Mouse (Mus musculus) hindbrain, postnatal 0 days (tissue): Measurements from ENCODE around the gene Cd200r3. TPM values are rescaled to one million over a fixed set of nuclear protein-coding genes. Genes with fewer than 3 reads are reported as not detected.

Experiments used
- ATAC-seq: fragments of 200-750 bp; cut with Nextera tagmentation; 2 replicates; pipeline ENCODE4 v1.8.0; 2017; ENCODE audit warnings: mild to moderate bottlenecking, moderate TSS enrichment, moderate library complexity
- DNase-seq: peaks from one replicate; pipeline ENCODE4 v3.0.0-alpha.2; 2015; ENCODE audit warnings: low spot score
- H3K27ac ChIP-seq: fragments of 300-500 bp; sonication (generic); 2 replicates; pipeline ENCODE4 v1.5.1; 2014; ENCODE audit warnings: mild to moderate bottlenecking
- H3K27me3 ChIP-seq: fragments of 300-500 bp; sonication (generic); 2 replicates; pipeline ENCODE4 v1.6.1; 2014; ENCODE audit warnings: low read length, mixed read lengths; ENCODE audit not compliant: insufficient read depth
- H3K36me3 ChIP-seq: fragments of 300-500 bp; sonication (generic); 2 replicates; pipeline ENCODE4 v1.6.1; 2014; ENCODE audit warnings: low read length, mixed read lengths; ENCODE audit not compliant: insufficient read depth
- H3K4me1 ChIP-seq: fragments of 300-500 bp; sonication (generic); 2 replicates; pipeline ENCODE4 v1.6.1; 2014; ENCODE audit warnings: antibody characterized with exemption, low read length, mixed read lengths; ENCODE audit not compliant: insufficient read depth
- H3K4me2 ChIP-seq: fragments of 300-500 bp; sonication (generic); 2 replicates; pipeline ENCODE4 v1.6.1; 2014; ENCODE audit warnings: low read depth, mild to moderate bottlenecking, low read length, moderate library complexity, mixed read lengths
- H3K4me3 ChIP-seq: fragments of 300-500 bp; sonication (generic); 2 replicates; pipeline ENCODE4 v1.5.1; 2014; ENCODE audit warnings: low read length
- H3K9ac ChIP-seq: fragments of 300-500 bp; sonication (generic); replicated peaks from 2 replicates; pipeline ENCODE4 v1.6.1; 2014; ENCODE audit warnings: mild to moderate bottlenecking, low read length, moderate library complexity, mixed read lengths
- H3K9me3 ChIP-seq: fragments of 300-500 bp; sonication (generic); 2 replicates; pipeline ENCODE4 v1.6.1; 2016; ENCODE audit warnings: low read length, mixed read lengths
- CTCF ChIP-seq: IDR thresholded peaks from 2 replicates; pipeline ENCODE4 v1.5.1; 2016; ENCODE audit warnings: antibody characterized with exemption, control low read depth, low read depth
- WGBS: fragments of 180-500 bp; shearing (Covaris S2); extraction: QIAGEN DNeasy Blood & Tissue Kit; methylation state at CpG from one replicate; pipeline ENCODE4 v1.1.7; 2014; 5-methylcytosine and 5-hydroxymethylcytosine counted together
- polyA plus RNA-seq: library from polyadenylated mRNA; unstranded; fragments of >200 nt; fragmentation: Nextera tagmentation; extraction: Ambion mirVana; gene quantifications from 2 replicates; pipeline ENCODE4 v1.2.1, GENCODE M21; 2015
- total RNA-seq: library from RNA; depleted of rRNA; stranded (reverse); fragments of >200 nt; gene quantifications from 2 replicates; pipeline ENCODE4 v1.2.3, GENCODE M21; 2014

Cd200r3 gene
- total and polyA plus RNA-seq, 2 experiments from 2014 or later: not detected

DNA sequence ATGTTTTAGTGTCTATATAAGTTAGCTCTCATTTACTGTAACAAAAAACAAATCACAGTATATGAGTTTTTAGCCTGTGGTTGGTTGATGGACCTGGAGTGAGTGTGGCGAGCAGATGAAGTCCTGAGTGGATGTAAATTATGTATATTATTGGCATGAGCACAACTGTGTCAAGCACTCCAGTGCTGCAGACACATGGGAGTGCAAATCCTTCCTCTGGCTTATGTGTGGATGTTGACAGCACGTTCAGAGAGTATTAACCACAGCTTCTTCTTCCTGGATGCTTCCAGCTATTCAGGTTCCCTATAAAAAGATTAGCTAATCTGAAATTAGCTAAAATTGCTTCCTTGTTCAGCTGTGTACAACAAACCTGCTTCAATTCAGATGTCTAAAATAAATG, 42.6 kb downstream of the Cd200r3 start:
- H3K9ac ChIP-seq: no peak overlapping the region
- H3K4me3 ChIP-seq: no peak overlapping the region
- H3K4me1 ChIP-seq: no peaks in the 10 kb centered on the region
- H3K9me3 ChIP-seq: no peaks in the 10 kb centered on the region
- DNase-seq: no peak
- no peak overlapping the region for H3K27ac ChIP-seq
- no peaks in the 10 kb centered on the region for H3K36me3 ChIP-seq
- WGBS: 64% methylated on average over 2 of the region's 2 CpGs
- TF ChIP-seq CTCF: no peak
- ATAC-seq: no peak
- no peaks in the 10 kb centered on the region for H3K27me3 ChIP-seq
- no peak overlapping the region for H3K4me2 ChIP-seq

DNA sequence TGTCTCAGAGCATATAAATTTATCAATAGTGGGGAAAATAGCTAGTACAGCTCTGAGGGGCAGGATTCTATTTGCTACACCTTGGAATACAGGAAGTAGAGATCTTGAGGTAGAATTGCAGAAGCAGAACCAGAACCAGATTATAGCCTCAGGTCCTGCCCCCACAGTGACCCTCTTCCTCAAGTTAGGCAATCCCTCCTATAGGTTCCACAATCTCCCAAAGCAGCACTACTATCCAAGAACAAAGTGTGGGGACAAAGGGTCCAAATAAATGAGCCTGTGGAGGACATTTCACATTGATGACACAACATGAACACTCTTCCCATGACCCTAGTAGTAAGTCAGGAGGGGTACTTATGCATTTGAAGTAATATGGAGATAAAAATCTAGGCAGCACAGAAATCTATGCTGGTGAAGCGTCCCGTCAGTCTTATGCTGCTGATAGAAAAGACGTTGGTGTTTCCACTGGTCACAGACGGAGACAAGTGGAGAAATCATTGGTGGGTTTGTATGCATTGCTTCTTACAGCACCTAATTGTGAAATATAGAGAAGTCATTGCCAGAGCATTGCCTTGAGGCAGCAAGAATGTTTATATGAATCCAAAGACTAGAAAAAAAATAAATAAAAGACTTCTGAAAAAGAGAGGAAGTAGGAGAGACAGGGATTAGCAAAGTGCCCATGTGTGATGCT, 45.3 kb downstream of the Cd200r3 start:
- no peak for DNase-seq
- no peaks in the 10 kb centered on the region for H3K4me1 ChIP-seq
- no peaks in the 10 kb centered on the region for H3K9me3 ChIP-seq
- TF ChIP-seq CTCF: no peak
- no peak for ATAC-seq
- no peak overlapping the region for H3K4me3 ChIP-seq
- no peak overlapping the region for H3K4me2 ChIP-seq
- WGBS: 92% methylated on average over 4 of the region's 4 CpGs
- H3K9ac ChIP-seq: no peak overlapping the region
- no peaks in the 10 kb centered on the region for H3K27me3 ChIP-seq
- H3K36me3 ChIP-seq: no peaks in the 10 kb centered on the region
- H3K27ac ChIP-seq: no peak overlapping the region

DNA sequence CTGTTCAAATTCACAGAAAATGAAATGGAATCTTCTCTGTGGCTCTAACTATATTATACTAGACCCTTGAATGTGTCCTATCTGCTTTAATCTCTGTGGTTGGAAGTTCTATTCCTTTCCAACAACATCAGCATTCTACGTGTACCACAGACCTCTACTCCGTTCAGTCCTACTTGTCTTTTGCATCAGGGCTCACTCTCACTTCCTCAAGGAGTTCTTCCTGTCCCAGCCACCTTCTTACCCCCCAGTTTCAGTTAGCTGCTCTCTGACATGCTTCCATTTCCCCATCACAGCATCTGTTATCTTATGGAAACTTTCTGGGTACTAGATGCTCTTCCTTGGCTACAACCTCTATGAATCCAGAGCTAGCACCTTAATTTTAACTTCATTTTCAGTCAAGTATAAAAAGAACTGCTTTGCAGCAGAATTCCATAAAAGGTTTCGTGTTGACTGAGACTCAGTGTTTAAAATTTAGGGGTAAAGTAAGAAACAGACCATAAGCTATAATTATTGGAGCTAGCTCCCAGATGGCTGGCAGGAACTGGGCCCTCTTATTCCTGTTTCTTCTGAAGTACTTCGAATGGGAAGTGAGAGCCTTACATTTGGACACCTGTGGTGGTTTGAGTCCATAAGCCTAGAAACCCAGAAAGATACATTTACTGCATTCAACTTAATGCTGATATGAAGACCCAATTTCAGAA, 50.0 kb downstream of the Cd200r3 start:
- no peak for DNase-seq
- WGBS: 87% methylated on average over 4 of the region's 4 CpGs
- Histone ChIP-seq H3K4me2 (no peak overlapping the region), H3K9ac (no peak overlapping the region), H3K9me3 (no peaks in the 10 kb centered on the region), H3K27ac (no peak overlapping the region), H3K36me3 (no peaks in the 10 kb centered on the region), H3K4me3 (no peak overlapping the region), H3K27me3 (no peaks in the 10 kb centered on the region), H3K4me1 (no peaks in the 10 kb centered on the region)
- TF ChIP-seq CTCF: no peak
- ATAC-seq: no peak

DNA sequence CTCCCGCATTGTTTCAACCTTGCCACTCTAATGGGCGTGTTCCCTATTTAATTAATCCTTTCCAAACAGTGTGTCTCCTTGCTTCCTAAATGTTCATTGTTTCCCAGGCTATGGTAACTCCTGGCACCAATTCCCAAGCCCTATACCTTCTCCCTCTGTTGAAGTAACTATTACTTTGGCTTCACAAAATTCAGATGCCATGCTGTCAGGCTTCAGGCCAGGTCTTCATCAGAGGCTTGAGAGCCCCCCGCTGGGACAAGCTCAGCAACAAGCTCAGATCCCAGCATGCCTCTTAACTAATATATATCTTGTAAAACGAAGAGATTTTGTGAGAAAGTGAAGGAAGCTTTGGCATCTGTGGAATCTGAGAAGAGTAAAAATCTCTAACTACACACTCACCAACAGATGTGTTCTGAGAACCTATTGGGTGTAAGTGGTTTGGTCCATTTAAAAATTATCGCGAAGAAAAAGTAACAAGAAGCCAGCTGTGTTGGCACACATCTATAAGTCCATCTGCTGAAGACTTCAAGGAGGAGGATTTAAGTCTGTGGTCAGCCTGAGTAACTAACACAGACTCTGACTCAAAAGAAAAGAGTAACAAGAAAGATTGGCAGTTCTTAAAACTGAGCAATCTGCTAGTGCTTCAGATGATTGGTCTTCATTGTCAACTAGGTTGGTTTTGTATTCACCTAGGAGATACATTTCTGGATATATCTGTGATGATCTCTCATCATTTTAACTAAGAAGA, 50.9 kb downstream of the Cd200r3 start:
- no peaks in the 10 kb centered on the region for H3K36me3 ChIP-seq
- 77% methylated on average over 6 of the region's 6 CpGs for WGBS

DNA sequence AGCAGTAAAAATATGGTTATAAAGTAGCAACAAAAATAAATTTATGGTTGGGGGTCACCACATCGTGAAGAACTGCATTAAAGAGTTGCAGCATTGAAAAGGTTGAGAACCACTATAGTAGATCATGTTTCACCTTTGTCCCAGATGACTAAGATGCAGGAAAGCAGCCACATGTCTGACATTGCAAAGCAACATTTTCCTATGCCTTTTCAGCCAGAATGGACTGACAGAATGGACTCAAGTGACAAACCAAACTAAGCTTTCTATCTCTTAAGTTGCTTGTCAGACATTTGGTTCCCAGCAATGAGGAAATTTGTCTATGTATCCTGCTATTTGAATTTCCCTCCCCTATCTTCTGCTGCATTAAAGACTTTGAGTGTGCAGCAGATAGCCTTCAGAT, 51.6 kb downstream of the Cd200r3 start:
- Histone ChIP-seq H3K9me3 (no peaks in the 10 kb centered on the region), H3K4me3 (no peak overlapping the region), H3K4me2 (no peak overlapping the region), H3K27ac (no peak overlapping the region), H3K4me1 (no peaks in the 10 kb centered on the region), H3K27me3 (no peaks in the 10 kb centered on the region), H3K9ac (no peak overlapping the region), H3K36me3 (no peaks in the 10 kb centered on the region)
- no peak for TF ChIP-seq CTCF
- 58% methylated on average over 1 of the region's 1 CpGs for WGBS
- DNase-seq (no peak), ATAC-seq (no peak)

More for the DNA sequence above, 50.9 kb downstream of the Cd200r3 start:
- Histone ChIP-seq H3K9ac (no peak overlapping the region), H3K27me3 (no peaks in the 10 kb centered on the region), H3K27ac (no peak overlapping the region), H3K4me3 (no peak overlapping the region), H3K4me1 (no peaks in the 10 kb centered on the region), H3K9me3 (no peaks in the 10 kb centered on the region), H3K4me2 (no peak overlapping the region)
- ATAC-seq: no peak
- DNase-seq: no peak
- no peak for TF ChIP-seq CTCF

DNA sequence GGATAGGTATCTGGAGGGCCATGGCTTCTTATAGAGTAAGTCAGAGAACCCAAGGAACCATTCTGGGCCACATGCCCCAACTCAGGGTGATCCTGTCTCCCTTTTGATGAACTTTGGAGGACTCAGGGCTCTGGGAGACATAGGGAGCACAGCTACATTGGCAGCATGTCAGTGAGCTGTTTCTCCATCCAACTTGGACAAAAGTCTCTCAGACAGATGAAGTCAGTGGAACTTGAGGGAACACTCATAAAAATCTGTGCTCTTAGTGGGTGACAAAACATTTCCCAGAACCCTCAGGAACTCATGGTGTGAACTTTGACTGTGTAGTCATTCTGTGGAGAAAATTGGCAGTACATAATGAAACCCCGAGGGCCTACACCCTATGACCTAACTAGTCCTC, 53.2 kb downstream of the Cd200r3 start:
- H3K4me1 ChIP-seq: no peaks in the 10 kb centered on the region
- no peak for TF ChIP-seq CTCF
- 94% methylated on average over 1 of the region's 1 CpGs for WGBS
- H3K4me2 ChIP-seq: no peak overlapping the region
- no peak overlapping the region for H3K4me3 ChIP-seq
- H3K27me3 ChIP-seq: no peaks in the 10 kb centered on the region
- H3K9me3 ChIP-seq: no peaks in the 10 kb centered on the region
- H3K36me3 ChIP-seq: no peaks in the 10 kb centered on the region
- H3K27ac ChIP-seq: no peak overlapping the region
- H3K9ac ChIP-seq: no peak overlapping the region
- no peak for ATAC-seq
- DNase-seq: no peak
